In genomic region chr5:63938575-63938974, GRCm38 (mm10) we compare ENCODE assay signal across 11 mouse cellular contexts. TPM values are rescaled to one million over a fixed set of nuclear protein-coding genes. Genes with fewer than 3 reads are reported as not detected.
DNase-seq lines count a peak whose midpoint lies in the region; ATAC-seq and TF ChIP-seq lines count a peak whose summit lies in the region.
"Had no signal": no experiment of that assay in that cellular context is flagged by ENCODE, and none has a peak within 500 bp of the region (broad histone marks: within the 10 kb centered on the region; RNA-seq: fewer than 3 reads in every experiment).

No protein-coding gene starts in this region.

- peak; percentile 42 for DNase-seq in heart, adult 8-10 months (ENCODE audit: low spot score)
- DNase-seq in heart, postnatal 10 days: no peak
- peak; percentile 34 for DNase-seq in CD4-positive helper T cell, adult 2 months (ENCODE audit: low read depth, low spot score)
- DNase-seq in right cerebral cortex, postnatal 10 days (ENCODE audit: low spot score in 2 of 2): no peak
- DNase-seq in thymus, postnatal 14 days: no peak
- no peak for DNase-seq in forebrain, postnatal 0 days
- DNase-seq: cerebellum, adult 2 months; lung, embryonic 14.5 days had no signal

- no peaks in the 10 kb centered on the region for H3K36me3 ChIP-seq in forebrain, postnatal 0 days (ENCODE audit: insufficient read depth)

- no peak overlapping the region for H3K4me3 ChIP-seq in forebrain, postnatal 0 days (ENCODE audit: low read depth, low read length)
- H3K4me3 ChIP-seq: forebrain, embryonic 10.5 days had no signal

- TF ChIP-seq CTCF in forebrain, postnatal 0 days (IDR thresholded peaks at IDR 0.05; ENCODE audit: low read depth): no peak

- ATAC-seq in common myeloid progenitor, adult 5-6 weeks (replicated peaks; ENCODE audit: low read depth, poor library complexity, severe bottlenecking): peak; percentile 90
- ATAC-seq in megakaryocyte, adult 5-6 weeks (ENCODE audit: poor library complexity, severe bottlenecking): peak; percentile 83
- no peak for ATAC-seq in forebrain, postnatal 0 days

- no peaks in the 10 kb centered on the region for H3K9me3 ChIP-seq in forebrain, postnatal 0 days (ENCODE audit: low read length)
- H3K9me3 ChIP-seq: forebrain, embryonic 10.5 days had no signal

- no peaks in the 10 kb centered on the region for H3K4me1 ChIP-seq in forebrain, postnatal 0 days (ENCODE audit: insufficient read depth)
- H3K4me1 ChIP-seq: forebrain, embryonic 10.5 days had no signal

- H3K27me3 ChIP-seq in forebrain, postnatal 0 days (ENCODE audit: insufficient read depth, low read length): no peaks in the 10 kb centered on the region

- WGBS in forebrain, postnatal 0 days: 70% methylated on average over 4 of the region's 4 CpGs

- H3K27ac ChIP-seq in forebrain, postnatal 0 days (ENCODE audit: low read depth, low read length): no peak overlapping the region
- H3K27ac ChIP-seq: forebrain, embryonic 10.5 days had no signal

- intact Hi-C loops in heart, postnatal 10 days (cut with DNase I): no loop called here

- H3K9ac ChIP-seq in forebrain, postnatal 0 days: no peak overlapping the region
- H3K9ac ChIP-seq: lung, embryonic 14.5 days had no signal

- no peak overlapping the region for H3K4me2 ChIP-seq in forebrain, postnatal 0 days (ENCODE audit: low read depth)
- H3K4me2 ChIP-seq: lung, embryonic 14.5 days had no signal

RNA-seq across cellular contexts. Expression of gene Rell1, which starts 30.1 kb away (rescaled TPM):
- total RNA-seq in heart, adult 8-10 months (2022): 10 to 100 TPM in 1 of 4 experiments, 1 to 10 TPM in 3; 9.6 to 10.7 (median 9.8) TPM
- total RNA-seq in heart, postnatal 10 days (2021): 10 to 100 TPM; 17.6 to 19.8 TPM
- 11.5 and 14.1 TPM in 2 replicates for total RNA-seq in common myeloid progenitor, adult 5-6 weeks (2017)
- 23.3 and 28.7 TPM in 2 replicates for total RNA-seq in megakaryocyte, adult 5-6 weeks (2015)
- total RNA-seq in megakaryocyte, adult 5-6 weeks (2017): 27.1 and 28.3 TPM in 2 replicates
- total RNA-seq in forebrain, postnatal 0 days (2014; rRNA removed): 5.1 and 5.3 TPM in 2 replicates
- 9.6 and 11.2 TPM in 2 replicates for polyA plus RNA-seq in forebrain, postnatal 0 days (2015; fragmentation: Nextera tagmentation; extraction: Ambion mirVana)

Comparison
In these comparisons a context has a peak if more than half of its experiments do, and no peak if none do; other contexts are left out.
1. DNase-seq: peak in heart, adult 8-10 months (single experiment) and CD4-positive helper T cell, adult 2 months (single experiment); none in heart, postnatal 10 days (0 of 2), right cerebral cortex, postnatal 10 days (0 of 2), thymus, postnatal 14 days (single experiment) and forebrain, postnatal 0 days (single experiment).